Mouse (Mus musculus): ENCODE results near the gene Tspan4. TPM values are rescaled to one million over a fixed set of nuclear protein-coding genes. Genes with fewer than 3 reads are reported as not detected.

The Tspan4 gene
- polyA plus RNA-seq, 1 experiment from 2014 or later, result 21.2 TPM

DNA sequence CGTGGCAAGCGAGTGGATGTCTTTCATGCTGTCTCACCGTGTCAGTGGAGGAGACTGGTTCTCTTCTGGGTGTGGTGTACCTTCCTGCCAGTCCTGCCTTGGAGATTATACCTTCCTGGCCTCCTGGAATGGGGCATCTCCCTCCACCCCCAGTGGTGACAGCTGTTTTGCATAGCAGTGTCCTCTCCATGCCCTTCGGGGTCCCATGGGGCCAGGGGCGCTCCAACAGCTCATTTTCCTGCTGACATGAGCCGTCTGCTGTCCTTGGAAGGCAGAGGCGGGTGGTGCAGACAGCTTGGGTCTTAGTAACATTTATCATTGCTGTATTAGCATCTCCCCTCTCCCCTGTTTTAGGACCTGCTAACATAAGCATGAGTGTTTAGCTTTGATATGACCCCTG lies 12.1 kb downstream of the Tspan4 start:
- Histone ChIP-seq H3K27ac (replicated peaks; ENCODE audit: low read depth, low read length) (no peak overlapping the region), H3K9me3 (ENCODE audit: control insufficient read depth, low read length) (no peaks in the 10 kb centered on the region), H3K27me3 (ENCODE audit: control insufficient read depth, insufficient read depth, low read length) (peaks cover 10% of the 10 kb centered on the region), H3K36me3 (ENCODE audit: control insufficient read depth, insufficient read depth, low read length) (no peaks in the 10 kb centered on the region), H3K9ac (ENCODE audit: low read length) (no peak overlapping the region), H3K4me1 (ENCODE audit: control insufficient read depth, insufficient read depth, low read length) (0 out of 2 replicates have a peak, but pooled peaks cover 3% of the 10 kb centered on the region), H3K4me3 (ENCODE audit: low read depth, low read length) (no peak overlapping the region), H3K4me2 (ENCODE audit: low read depth, severe bottlenecking) (no peak overlapping the region)
- 78% methylated on average over 7 of the region's 7 CpGs for WGBS
- DNase-seq (ENCODE audit: low spot score) (no peak), ATAC-seq (ENCODE audit: insufficient number of reproducible peaks, low FRiP score, low TSS enrichment, low read depth) (no peak)

DNA sequence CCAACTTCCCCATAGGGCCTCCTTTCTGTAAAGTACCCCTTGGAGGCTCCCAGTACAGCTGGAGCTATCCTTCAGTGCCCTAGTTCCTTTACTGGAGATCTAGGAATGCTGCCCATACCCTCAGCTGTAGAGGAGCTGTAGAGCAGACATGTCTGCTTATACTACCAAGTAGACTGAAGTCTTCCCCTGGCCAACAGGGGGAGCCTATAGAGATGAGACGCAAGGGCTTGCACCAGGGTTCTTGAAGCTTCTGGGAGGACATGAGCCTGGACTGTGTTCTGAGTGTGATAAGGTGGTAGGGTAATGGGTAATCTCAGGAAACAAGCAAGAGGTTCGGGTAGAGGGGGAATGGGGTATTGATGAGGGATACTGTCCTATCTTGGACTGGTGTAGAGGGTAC lies 16.1 kb downstream of the Tspan4 start:
- H3K27ac ChIP-seq (replicated peaks; ENCODE audit: low read depth, low read length), result no peak overlapping the region
- 83% methylated on average over 2 of the region's 2 CpGs for WGBS
- no peak overlapping the region for H3K9ac ChIP-seq (ENCODE audit: low read length)
- no peak overlapping the region for H3K4me3 ChIP-seq (ENCODE audit: low read depth, low read length)
- ATAC-seq (ENCODE audit: insufficient number of reproducible peaks, low FRiP score, low TSS enrichment, low read depth), result no peak
- no peak for DNase-seq (ENCODE audit: low spot score)
- H3K36me3 ChIP-seq (ENCODE audit: control insufficient read depth, insufficient read depth, low read length), result peaks cover 2% of the 10 kb centered on the region; the same call in 1 of the 2 replicates
- H3K4me2 ChIP-seq (ENCODE audit: low read depth, severe bottlenecking), result no peak overlapping the region
- H3K9me3 ChIP-seq (ENCODE audit: control insufficient read depth, low read length), result no peaks in the 10 kb centered on the region
- no peaks in the 10 kb centered on the region for H3K27me3 ChIP-seq (ENCODE audit: control insufficient read depth, insufficient read depth, low read length)
- H3K4me1 ChIP-seq (ENCODE audit: control insufficient read depth, insufficient read depth, low read length), result no peaks in the 10 kb centered on the region

DNA sequence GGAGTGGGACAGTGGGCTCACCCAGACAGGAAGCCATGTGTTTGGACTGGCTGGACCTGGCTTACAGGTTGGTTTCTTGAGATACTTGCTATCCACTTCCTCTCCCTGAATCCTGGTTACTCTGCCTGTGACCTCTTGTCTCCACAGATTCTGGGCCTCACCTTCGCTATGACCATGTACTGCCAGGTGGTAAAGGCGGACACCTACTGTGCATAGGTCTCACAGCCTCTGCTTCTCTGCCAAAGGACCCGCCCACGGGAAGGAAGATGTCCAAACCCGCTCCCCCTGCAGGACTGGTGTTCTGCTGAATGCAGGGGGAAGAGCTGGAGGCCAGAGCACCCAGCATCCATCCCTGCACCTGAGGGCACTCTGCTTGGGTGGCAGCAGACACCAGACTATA lies 17.7 kb downstream of the Tspan4 start:
- Histone ChIP-seq H3K27ac (replicated peaks; ENCODE audit: low read depth, low read length) (no peak overlapping the region), H3K27me3 (ENCODE audit: control insufficient read depth, insufficient read depth, low read length) (no peaks in the 10 kb centered on the region), H3K9ac (ENCODE audit: low read length) (no peak overlapping the region), H3K4me3 (ENCODE audit: low read depth, low read length) (no peak overlapping the region), H3K36me3 (ENCODE audit: control insufficient read depth, insufficient read depth, low read length) (peaks cover 2% of the 10 kb centered on the region; the same call in 1 of the 2 replicates), H3K9me3 (ENCODE audit: control insufficient read depth, low read length) (no peaks in the 10 kb centered on the region), H3K4me1 (ENCODE audit: control insufficient read depth, insufficient read depth, low read length) (no peaks in the 10 kb centered on the region), H3K4me2 (ENCODE audit: low read depth, severe bottlenecking) (no peak overlapping the region)
- WGBS, result 90% methylated on average over 5 of the region's 5 CpGs
- DNase-seq (ENCODE audit: low spot score), result no peak
- ATAC-seq (ENCODE audit: insufficient number of reproducible peaks, low FRiP score, low TSS enrichment, low read depth), result no peak

DNA sequence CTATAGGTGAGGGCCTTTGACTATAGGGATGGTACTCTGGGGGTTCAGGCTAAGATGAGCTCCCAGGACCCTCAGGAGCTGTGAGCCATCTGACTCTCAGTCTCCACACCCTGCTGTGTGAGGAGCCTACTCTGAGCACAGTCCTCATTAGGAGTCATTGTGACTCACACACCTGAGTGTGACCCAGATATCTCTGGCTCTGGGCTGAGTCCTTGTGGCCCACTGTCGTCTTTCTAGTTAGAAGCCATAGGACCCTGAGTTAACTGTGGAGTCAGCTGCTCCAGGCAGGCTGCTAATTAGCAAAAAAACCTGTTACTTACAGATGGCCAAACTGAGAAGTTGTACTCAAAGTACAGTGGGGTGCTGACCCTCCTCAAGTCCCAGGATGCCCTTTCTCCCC lies 18.7 kb downstream of the Tspan4 start:
- peaks cover 2% of the 10 kb centered on the region; the same call in 1 of the 2 replicates for H3K36me3 ChIP-seq (ENCODE audit: control insufficient read depth, insufficient read depth, low read length)
- no peak for ATAC-seq (ENCODE audit: insufficient number of reproducible peaks, low FRiP score, low TSS enrichment, low read depth)
- H3K9ac ChIP-seq (ENCODE audit: low read length), result no peak overlapping the region
- H3K4me2 ChIP-seq (ENCODE audit: low read depth, severe bottlenecking), result no peak overlapping the region
- no peak for DNase-seq (ENCODE audit: low spot score)
- H3K27me3 ChIP-seq (ENCODE audit: control insufficient read depth, insufficient read depth, low read length), result no peaks in the 10 kb centered on the region
- WGBS, result 93% methylated on average over 1 of the region's 1 CpGs
- no peaks in the 10 kb centered on the region for H3K9me3 ChIP-seq (ENCODE audit: control insufficient read depth, low read length)
- no peaks in the 10 kb centered on the region for H3K4me1 ChIP-seq (ENCODE audit: control insufficient read depth, insufficient read depth, low read length)
- H3K4me3 ChIP-seq (ENCODE audit: low read depth, low read length), result no peak overlapping the region
- no peak overlapping the region for H3K27ac ChIP-seq (replicated peaks; ENCODE audit: low read depth, low read length)

DNA sequence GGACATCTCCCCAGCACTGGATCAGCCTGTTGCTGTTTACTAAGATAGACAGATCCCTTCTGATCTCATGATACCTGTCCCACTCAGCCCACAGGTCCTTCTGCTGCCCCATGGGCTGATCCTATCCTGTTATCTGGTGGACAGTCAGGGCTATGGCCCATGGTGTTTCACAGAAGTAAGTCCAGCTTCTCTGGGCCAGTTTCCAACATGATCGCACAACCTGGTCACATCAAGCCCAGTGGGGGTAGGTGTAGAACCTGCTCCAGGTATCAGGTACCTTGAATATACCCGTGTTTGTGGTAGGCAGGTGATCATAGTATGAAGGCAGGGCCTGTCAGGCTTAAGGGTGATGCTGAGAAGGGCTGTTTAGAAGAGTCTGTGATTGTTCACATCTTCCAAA lies 20.3 kb downstream of the Tspan4 start:
- WGBS, result 91% methylated on average over 2 of the region's 2 CpGs

DNA sequence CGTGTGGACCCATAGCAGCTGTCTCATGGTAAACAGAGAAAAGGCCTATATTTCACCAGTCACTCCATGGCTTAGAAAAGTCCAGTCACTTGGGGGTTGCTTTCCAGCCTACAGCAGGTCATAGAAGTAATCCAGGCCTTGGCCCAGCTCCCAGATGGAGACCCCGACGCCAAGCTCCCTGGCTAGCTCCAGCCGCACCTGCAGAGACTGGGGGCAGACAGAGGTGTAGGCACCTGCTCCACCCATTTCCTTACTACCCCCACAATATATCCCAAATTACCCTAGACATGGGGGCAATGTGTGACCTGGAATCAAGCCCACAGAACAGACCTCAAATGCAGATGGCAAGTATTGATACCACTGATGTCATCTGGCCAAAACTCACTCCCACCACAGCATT lies 20.9 kb downstream of the Tspan4 start:
- no peaks in the 10 kb centered on the region for H3K4me1 ChIP-seq (ENCODE audit: control insufficient read depth, insufficient read depth, low read length)
- 93% methylated on average over 4 of the region's 4 CpGs for WGBS
- H3K27me3 ChIP-seq (ENCODE audit: control insufficient read depth, insufficient read depth, low read length), result no peaks in the 10 kb centered on the region
- H3K27ac ChIP-seq (replicated peaks; ENCODE audit: low read depth, low read length), result no peak overlapping the region
- H3K36me3 ChIP-seq (ENCODE audit: control insufficient read depth, insufficient read depth, low read length), result peaks cover 4% of the 10 kb centered on the region; the same call in 1 of the 2 replicates
- no peaks in the 10 kb centered on the region for H3K9me3 ChIP-seq (ENCODE audit: control insufficient read depth, low read length)
- H3K4me3 ChIP-seq (ENCODE audit: low read depth, low read length), result no peak overlapping the region
- no peak overlapping the region for H3K9ac ChIP-seq (ENCODE audit: low read length)
- no peak overlapping the region for H3K4me2 ChIP-seq (ENCODE audit: low read depth, severe bottlenecking)
- DNase-seq (ENCODE audit: low spot score) (no peak), ATAC-seq (ENCODE audit: insufficient number of reproducible peaks, low FRiP score, low TSS enrichment, low read depth) (no peak)

More for the DNA sequence above, 20.3 kb downstream of the Tspan4 start:
- Histone ChIP-seq H3K36me3 (ENCODE audit: control insufficient read depth, insufficient read depth, low read length) (peaks cover 4% of the 10 kb centered on the region; the same call in 1 of the 2 replicates), H3K27me3 (ENCODE audit: control insufficient read depth, insufficient read depth, low read length) (no peaks in the 10 kb centered on the region), H3K4me1 (ENCODE audit: control insufficient read depth, insufficient read depth, low read length) (no peaks in the 10 kb centered on the region), H3K27ac (replicated peaks; ENCODE audit: low read depth, low read length) (no peak overlapping the region), H3K4me2 (ENCODE audit: low read depth, severe bottlenecking) (no peak overlapping the region), H3K9ac (ENCODE audit: low read length) (no peak overlapping the region), H3K4me3 (ENCODE audit: low read depth, low read length) (no peak overlapping the region), H3K9me3 (ENCODE audit: control insufficient read depth, low read length) (no peaks in the 10 kb centered on the region)
- DNase-seq (ENCODE audit: low spot score) (no peak), ATAC-seq (ENCODE audit: insufficient number of reproducible peaks, low FRiP score, low TSS enrichment, low read depth) (no peak)

DNA sequence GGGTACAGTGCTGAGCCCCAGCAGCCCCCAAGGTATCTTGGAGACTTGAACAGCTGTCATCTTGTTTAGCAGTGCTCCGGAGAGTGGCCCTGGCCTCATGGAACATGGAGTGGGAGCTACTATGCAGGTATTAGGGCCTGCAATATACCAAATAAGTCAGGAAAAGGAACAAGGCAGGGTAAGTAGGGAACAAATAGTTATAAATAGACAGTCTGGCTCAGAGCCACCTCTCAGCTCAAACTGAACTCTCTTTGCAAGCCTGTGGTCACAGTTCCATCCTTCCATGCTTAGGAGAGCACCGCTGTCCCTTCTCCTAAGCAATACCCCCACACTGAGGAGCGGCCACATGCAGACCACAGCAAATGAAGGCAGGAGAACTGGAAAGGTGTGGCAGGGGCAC lies 22.6 kb downstream of the Tspan4 start:
- Histone ChIP-seq H3K27me3 (ENCODE audit: control insufficient read depth, insufficient read depth, low read length) (no peaks in the 10 kb centered on the region), H3K4me3 (ENCODE audit: low read depth, low read length) (no peak overlapping the region), H3K4me1 (ENCODE audit: control insufficient read depth, insufficient read depth, low read length) (no peaks in the 10 kb centered on the region), H3K36me3 (ENCODE audit: control insufficient read depth, insufficient read depth, low read length) (peaks cover 4% of the 10 kb centered on the region; the same call in 1 of the 2 replicates), H3K27ac (replicated peaks; ENCODE audit: low read depth, low read length) (no peak overlapping the region), H3K9ac (ENCODE audit: low read length) (no peak overlapping the region), H3K4me2 (ENCODE audit: low read depth, severe bottlenecking) (no peak overlapping the region), H3K9me3 (ENCODE audit: control insufficient read depth, low read length) (no peaks in the 10 kb centered on the region)
- 93% methylated on average over 3 of the region's 3 CpGs for whole genome bisulfite sequencing
- DNase-seq (ENCODE audit: low spot score) (no peak), ATAC-seq (ENCODE audit: insufficient number of reproducible peaks, low FRiP score, low TSS enrichment, low read depth) (no peak)

DNA sequence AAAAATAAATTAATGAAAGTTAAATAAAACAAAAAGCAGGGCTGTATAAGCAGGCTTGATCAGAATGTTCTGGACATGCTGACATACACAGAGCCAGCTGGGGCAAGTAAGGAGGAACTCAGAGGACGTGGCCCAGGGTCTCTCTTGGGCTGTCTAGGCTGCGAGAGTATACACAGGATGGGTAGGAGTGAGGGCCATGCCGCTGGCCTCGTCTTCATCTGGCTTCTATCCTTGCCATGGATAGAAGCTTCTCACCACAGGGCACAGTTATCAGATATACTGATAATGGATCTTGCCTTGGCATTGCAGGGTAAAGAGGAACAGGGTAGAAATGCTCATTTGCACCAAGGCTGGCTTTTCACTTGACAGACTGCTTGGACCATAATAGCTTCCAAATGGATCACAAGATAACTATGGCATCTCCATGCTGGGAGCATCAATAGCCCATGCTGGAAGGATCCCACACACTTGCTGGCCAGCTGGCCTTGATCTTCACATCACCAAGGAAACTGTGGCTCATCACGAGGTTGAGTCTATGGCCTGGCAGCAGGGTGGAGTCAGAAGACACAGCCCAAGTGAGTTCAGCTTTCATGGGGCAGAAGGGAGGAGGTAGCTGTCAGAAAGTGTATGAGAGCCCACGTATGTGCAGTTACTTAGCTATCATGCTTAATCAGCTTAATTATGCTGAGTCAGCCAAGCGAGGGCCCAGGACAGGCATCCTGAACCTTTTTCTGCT lies 26.9 kb downstream of the Tspan4 start:
- peaks cover 2% of the 10 kb centered on the region; the same call in 1 of the 2 replicates for H3K36me3 ChIP-seq (ENCODE audit: control insufficient read depth, insufficient read depth, low read length)
- H3K27ac ChIP-seq (replicated peaks; ENCODE audit: low read depth, low read length), result no peak overlapping the region
- no peaks in the 10 kb centered on the region for H3K9me3 ChIP-seq (ENCODE audit: control insufficient read depth, low read length)
- 87% methylated on average over 7 of the region's 7 CpGs for WGBS
- DNase-seq (ENCODE audit: low spot score) (no peak), ATAC-seq (ENCODE audit: insufficient number of reproducible peaks, low FRiP score, low TSS enrichment, low read depth) (no peak)
- H3K4me2 ChIP-seq (ENCODE audit: low read depth, severe bottlenecking), result no peak overlapping the region
- H3K4me1 ChIP-seq (ENCODE audit: control insufficient read depth, insufficient read depth, low read length), result no peaks in the 10 kb centered on the region
- no peaks in the 10 kb centered on the region for H3K27me3 ChIP-seq (ENCODE audit: control insufficient read depth, insufficient read depth, low read length)
- H3K4me3 ChIP-seq (ENCODE audit: low read depth, low read length), result no peak overlapping the region
- H3K9ac ChIP-seq (ENCODE audit: low read length), result no peak overlapping the region

DNA sequence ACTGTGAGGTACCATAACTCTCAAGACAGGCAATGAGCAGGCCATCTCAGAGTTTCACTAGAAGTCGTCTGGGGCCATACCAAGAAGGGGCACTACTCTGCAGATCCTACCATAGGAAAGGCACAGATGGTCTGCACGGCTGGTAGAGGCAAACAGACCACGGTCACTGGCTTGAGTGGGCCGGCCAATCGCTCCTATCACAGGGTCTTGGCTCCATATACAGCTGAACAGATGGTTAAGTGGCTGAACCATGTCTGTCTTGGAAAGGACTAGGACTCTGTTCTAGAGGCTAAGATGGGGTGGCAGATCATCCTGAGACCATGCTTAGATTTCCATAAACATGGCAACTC lies 27.5 kb downstream of the Tspan4 start:
- no peaks in the 10 kb centered on the region for H3K27me3 ChIP-seq (ENCODE audit: control insufficient read depth, insufficient read depth, low read length)
- no peaks in the 10 kb centered on the region for H3K9me3 ChIP-seq (ENCODE audit: control insufficient read depth, low read length)
- no peaks in the 10 kb centered on the region for H3K4me1 ChIP-seq (ENCODE audit: control insufficient read depth, insufficient read depth, low read length)
- no peak overlapping the region for H3K4me2 ChIP-seq (ENCODE audit: low read depth, severe bottlenecking)
- H3K4me3 ChIP-seq (ENCODE audit: low read depth, low read length), result no peak overlapping the region
- no peak overlapping the region for H3K27ac ChIP-seq (replicated peaks; ENCODE audit: low read depth, low read length)
- 93% methylated on average over 5 of the region's 5 CpGs for WGBS
- peaks cover 2% of the 10 kb centered on the region; the same call in 1 of the 2 replicates for H3K36me3 ChIP-seq (ENCODE audit: control insufficient read depth, insufficient read depth, low read length)
- DNase-seq (ENCODE audit: low spot score) (no peak), ATAC-seq (ENCODE audit: insufficient number of reproducible peaks, low FRiP score, low TSS enrichment, low read depth) (no peak)
- no peak overlapping the region for H3K9ac ChIP-seq (ENCODE audit: low read length)

Measured in limb, embryonic 11.5 days (tissue).